Mouse (Mus musculus) left cerebral cortex, adult 8-10 months (tissue): ENCODE measurements at regions not wholly inside any gene's neighbourhood (a gene's known extent, or its start where the extent isn't known, plus 50 kb on each side); places are given as distances from the start of the nearest gene placed in this dataset.
A peak's percentile ranks its signal among the peaks of the same experiment; 100 is the strongest.

Source experiments
- DNase-seq, 2 experiments: peaks; one replicate each; pipeline ENCODE4 v3.0.0; 2022; ENCODE audit warnings: low spot score in 2 of 2

- no peak for DNase-seq
Measured at GRCm38 (mm10) chr3:159689743-159690142, 90.8 kb downstream of the Rpe65 start.

DNA sequence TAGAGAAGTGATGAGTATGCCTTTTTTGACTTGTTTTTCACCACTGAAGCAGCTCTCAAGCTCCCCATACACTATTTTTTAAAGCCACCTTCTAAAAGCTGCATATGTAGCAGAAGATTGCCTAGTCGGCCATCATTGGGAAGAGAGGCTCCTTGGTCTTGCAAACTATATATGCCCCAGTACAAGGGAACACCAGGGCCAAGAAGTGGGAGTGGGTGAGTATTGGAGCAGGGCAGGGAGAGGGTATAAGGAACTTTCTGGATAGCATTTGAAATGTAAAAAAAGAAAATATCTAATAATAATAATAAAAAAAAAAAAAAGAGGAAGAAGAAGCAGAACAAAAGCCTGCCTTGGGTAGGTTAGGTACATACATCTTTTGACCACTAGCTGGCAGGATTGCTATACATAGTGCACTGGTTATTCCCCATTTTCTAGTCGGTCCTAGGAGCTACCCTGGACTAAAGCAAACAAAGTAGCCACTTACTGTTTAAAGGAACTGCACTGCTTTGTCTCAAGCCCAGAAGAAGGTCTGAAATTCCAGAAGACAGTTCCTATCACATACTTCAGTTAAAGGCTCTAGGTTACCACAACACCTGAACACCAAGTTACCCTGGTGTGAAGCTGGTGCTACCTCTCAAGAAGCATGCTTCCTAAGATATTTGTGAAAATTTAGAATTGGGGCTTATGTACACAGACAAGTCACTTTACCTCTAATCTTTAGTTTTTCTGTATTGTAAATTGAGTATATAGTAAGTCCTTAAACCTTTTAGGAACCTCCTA, 114.9 kb upstream of the Wls start:
- no peak for DNase-seq

GRCm38 (mm10) chr3:159732201-159732600, 107.3 kb upstream of the Wls start:
- no peak for DNase-seq

- peak in 1 of 2 experiments; percentile 13 for DNase-seq
Measured at GRCm38 (mm10) chr3:159733141-159733540, 106.3 kb upstream of the Wls start.

GRCm38 (mm10) chr3:159734547-159734946, 104.9 kb upstream of the Wls start:
- no peak for DNase-seq

DNA sequence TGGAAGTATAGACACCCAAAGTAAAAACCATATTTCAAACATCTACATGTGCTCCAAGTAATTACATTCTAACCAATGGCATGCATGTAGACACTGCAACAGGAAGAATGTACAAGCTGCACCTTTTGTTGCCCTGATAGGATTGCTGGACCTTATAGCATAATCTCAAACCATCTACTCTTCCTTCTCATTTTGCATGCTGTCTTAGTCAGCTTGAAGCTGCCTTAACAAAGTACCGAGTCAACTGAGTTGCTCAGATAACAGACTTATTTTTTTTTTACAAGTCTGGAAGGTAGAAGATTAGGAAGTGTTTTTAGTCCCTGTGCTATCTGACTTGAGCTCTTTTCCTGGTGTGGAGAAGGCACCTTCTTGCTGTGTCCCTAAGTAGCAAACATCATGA, 103.4 kb upstream of the Wls start:
- DNase-seq: no peak

DNA sequence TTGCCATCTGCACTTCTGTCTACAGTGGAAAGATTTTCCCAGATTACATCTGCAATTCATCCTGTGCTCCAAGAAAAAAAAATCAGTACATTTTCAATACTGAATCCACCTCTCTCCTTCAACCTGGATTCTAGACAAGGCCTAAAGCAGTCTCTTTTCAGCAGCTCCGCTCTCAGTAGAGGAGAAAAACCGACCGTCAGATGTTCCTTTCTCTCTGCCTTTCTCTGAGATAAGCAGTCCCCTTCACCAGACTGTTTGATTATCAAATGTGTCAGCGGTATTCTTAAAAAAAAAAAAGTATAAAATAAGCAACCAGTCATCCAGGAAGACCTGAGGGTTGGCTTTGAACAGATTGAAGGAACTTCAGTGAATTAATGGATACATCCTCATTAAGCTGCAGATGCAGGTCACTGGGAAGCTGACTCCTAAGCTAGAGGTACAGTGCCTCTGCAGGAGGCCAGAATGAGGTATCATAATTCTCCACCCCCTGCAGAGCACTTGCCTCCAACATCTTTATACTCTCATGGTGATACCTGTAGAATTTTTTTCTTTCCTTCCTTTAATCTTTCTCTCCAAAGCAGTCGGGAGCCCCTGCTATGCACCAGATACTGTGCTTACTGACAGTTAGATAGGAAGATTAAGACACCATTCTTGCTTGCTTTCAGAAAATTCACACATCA, 98.7 kb upstream of the Wls start:
- no peak for DNase-seq

DNA sequence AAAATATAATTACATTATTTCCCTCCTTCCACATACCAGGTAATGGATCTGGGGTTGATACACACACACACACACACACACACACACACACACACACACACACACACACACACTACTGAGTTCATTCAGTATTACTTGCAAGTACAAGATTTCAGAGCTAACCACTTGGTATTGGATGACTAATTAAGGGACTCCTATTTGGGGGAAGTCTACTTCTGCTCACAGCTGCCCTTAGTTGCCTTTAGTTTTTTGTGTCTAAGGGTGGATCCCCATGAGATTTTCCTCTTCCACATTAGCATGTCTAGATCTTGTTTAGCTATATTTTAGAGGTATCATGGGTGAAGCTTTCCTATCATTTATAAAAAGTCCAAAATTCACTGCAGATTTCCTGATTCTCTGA, 97.7 kb upstream of the Wls start:
- no peak for DNase-seq

GRCm38 (mm10) chr3:159759740-159760139, 79.7 kb upstream of the Wls start:
- DNase-seq: no peak

DNA sequence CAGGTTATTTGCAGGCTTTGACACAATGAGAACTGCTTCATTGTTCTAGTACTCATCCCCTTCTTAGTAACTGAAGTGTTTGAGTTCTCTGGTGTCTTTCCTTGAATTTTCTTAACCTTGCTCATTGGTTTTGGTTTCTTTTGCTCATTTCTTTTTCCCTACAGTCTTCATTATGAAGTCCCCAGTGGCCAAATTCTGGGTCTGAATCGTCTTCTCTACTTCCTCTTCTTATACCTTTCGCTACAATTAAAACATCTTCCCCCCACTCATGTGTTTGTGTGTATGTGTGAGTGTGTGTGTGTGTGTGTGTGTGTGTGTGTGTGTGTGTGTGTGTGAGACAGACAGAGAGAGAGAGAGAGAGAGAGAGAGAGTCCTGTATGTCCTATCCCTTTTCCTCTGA, 79.2 kb upstream of the Wls start:
- DNase-seq: no peak

DNA sequence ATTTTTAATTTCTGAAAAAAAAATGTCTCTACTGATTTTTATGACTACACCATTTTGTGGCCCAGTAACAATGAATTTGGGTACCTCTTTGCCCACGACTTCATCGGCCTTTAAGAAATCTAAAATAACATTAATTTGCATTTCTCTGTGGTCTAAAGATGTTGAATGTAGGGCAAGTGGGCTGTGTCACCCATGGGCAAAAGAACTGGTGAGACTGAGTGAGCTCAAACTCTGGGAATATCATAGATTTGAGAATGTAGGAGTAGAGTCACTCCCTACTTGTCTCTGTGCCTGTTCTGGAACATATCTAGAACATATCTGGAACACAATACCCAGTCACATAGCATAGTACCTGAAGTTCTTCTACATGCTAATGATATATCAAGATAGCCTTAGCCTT, 78.5 kb upstream of the Wls start:
- no peak for DNase-seq

DNA sequence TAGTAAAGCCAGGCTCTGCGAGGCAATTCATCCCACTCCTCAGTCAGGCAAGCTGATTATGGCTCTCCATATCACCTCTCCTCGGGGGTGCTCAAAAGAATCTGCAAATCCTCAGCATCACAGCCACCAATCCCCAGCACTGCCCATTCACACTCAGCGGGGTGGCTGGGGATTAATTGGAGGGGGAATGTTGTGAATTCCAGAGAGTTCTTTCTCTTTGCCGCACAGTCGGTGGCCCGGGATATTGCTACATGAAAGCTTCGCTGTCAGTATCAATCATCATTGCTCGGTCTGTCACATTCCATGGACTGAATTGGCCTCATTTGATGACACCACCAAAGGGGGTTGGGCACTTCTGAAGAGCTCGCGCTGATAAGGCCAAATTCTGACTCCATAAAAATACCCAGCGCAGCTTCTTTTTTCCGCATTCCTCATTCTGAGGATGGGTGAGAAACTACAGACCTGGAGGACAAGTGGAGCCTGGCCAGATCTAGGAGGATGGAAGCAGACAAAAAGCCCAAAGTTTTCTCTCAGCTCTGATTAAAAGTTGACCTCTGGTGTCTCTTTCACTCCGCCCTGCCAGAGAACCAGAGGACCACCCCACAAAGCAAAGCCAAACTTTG, 57.1 kb upstream of the Wls start:
- DNase-seq: no peak

DNA sequence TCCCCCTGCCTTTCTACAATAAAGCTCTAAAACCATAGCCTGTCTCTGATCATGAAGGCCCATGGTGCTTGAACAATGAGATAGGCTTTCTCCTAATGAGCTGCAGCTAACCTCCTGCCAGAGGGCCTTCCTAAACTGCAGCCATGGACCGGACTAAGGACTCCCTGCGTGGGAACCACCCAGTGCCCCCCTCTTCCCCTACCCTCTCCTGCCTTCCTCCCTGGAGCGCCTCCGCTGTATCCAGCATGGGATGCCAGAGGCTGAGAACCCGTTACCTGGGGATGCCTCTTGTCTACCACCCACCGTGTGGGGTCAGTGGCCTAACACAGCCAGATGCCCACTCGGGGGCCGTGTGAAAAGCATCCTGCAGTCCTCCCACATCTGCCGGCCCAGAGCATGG, 51.7 kb upstream of the Wls start:
- no peak for DNase-seq
